In the genomic region with DNA sequence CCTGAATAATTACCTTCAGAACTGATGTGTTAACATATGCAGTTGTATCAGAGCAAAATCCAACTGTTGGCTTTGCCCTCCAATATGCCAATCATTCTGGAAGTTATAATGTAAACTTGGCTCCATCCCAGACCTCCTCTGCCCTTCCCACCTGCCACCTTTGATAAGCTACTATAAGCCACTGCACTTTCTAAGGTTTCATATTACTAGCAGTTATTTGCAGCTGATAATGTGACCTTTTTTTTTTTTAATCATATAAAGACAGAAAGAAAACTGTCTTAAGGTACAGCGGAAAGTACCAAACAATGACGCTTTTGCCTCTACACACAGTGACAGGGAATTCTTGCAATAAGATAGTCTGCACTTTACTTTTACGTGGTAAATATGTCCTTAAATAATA, we compare ENCODE assay signal across 17 mouse cellular contexts. TPM values are rescaled to one million over a fixed set of nuclear protein-coding genes. Genes with fewer than 3 reads are reported as not detected.
A peak's percentile ranks its signal among the peaks of the same experiment; 100 is the strongest.
DNase-seq lines count a peak whose midpoint lies in the region; ATAC-seq and TF ChIP-seq lines count a peak whose summit lies in the region.
"Had no signal": no experiment of that assay in that cellular context is flagged by ENCODE, and none has a peak within 500 bp of the region (broad histone marks: within the 10 kb centered on the region; RNA-seq: fewer than 3 reads in every experiment).

No protein-coding gene starts in this region.

- no peak for TF ChIP-seq RAD21 in MEL (IDR thresholded peaks at IDR 0.05; ENCODE audit: low read depth, low read length)

- H3K79me2 ChIP-seq in MEL (ENCODE audit: control insufficient read depth, insufficient read depth, low read length, poor library complexity), result peaks cover 1% of the 10 kb centered on the region; the same call in 1 of the 2 replicates

- no peak for TF ChIP-seq POLR2A in MEL (IDR thresholded peaks at IDR 0.05; ENCODE audit: control insufficient read depth in 1 of 2, insufficient read depth in 1 of 2, low read depth in 1 of 2, low read length in 2 of 2, poor library complexity in 1 of 2)
- TF ChIP-seq POLR2A in brain, embryonic 14.5 days (IDR thresholded peaks at IDR 0.05; ENCODE audit: borderline replicate concordance, extremely low read depth, insufficient read depth, insufficient read length, poor library complexity, severe bottlenecking), result no peak

- H3K9me3 ChIP-seq in heart, embryonic 14.5 days (ENCODE audit: control insufficient read depth, low read length), result no peaks in the 10 kb centered on the region
- no peaks in the 10 kb centered on the region for H3K9me3 ChIP-seq in MEL (replicated peaks; ENCODE audit: insufficient read depth, low read length)
- no peaks in the 10 kb centered on the region for H3K9me3 ChIP-seq in liver, embryonic 16.5 days (replicated peaks; ENCODE audit: control insufficient read depth, low read length)
- H3K9me3 ChIP-seq: forebrain, embryonic 10.5 days; hindbrain, embryonic 13.5 days; limb, embryonic 13.5 days had no signal

- peaks cover 8% of the 10 kb centered on the region; the same call in 1 of the 2 replicates for H3K36me3 ChIP-seq in heart, embryonic 14.5 days (ENCODE audit: control insufficient read depth, insufficient read depth, low read length)
- peaks cover 0 to 54% of the 10 kb centered on the region in 2 experiments; a peak in 2 of 4 replicates for H3K36me3 ChIP-seq in MEL (ENCODE audit: control insufficient read depth in 1 of 2, insufficient read depth in 2 of 2, low read length in 2 of 2)
- H3K36me3 ChIP-seq in liver, embryonic 16.5 days (ENCODE audit: control insufficient read depth, insufficient read depth), result no peaks in the 10 kb centered on the region
- H3K36me3 ChIP-seq: forebrain, embryonic 10.5 days; hindbrain, embryonic 13.5 days; limb, embryonic 13.5 days had no signal

- peak overlapping the region in 1 of 2 experiments; percentile 52; a peak in 2 of 4 replicates for H3K4me3 ChIP-seq in heart, embryonic 14.5 days (ENCODE audit: control insufficient read depth in 1 of 2, insufficient read depth in 1 of 2, low read depth in 1 of 2, low read length in 2 of 2)
- H3K4me3 ChIP-seq in MEL (ENCODE audit: control insufficient read depth in 1 of 2, insufficient read depth in 1 of 2, low read depth in 2 of 2, low read length in 2 of 2), result peak overlapping the region in 1 of 2 experiments; percentile 55; a peak in 2 of 4 replicates
- no peak overlapping the region for H3K4me3 ChIP-seq in liver, embryonic 16.5 days (ENCODE audit: low read depth, low read length)
- H3K4me3 ChIP-seq: forebrain, embryonic 10.5 days; hindbrain, embryonic 13.5 days; limb, embryonic 13.5 days had no signal

- intact Hi-C loops in heart, postnatal 36 days (cut with DNase I), result no loop called here

- 45% methylated on average over 3 of the region's 3 CpGs for WGBS in heart, embryonic 14.5 days
- WGBS in liver, embryonic 16.5 days (ENCODE audit: insufficient replicate concordance), result 33% methylated on average over 3 of the region's 3 CpGs

- H3K4me2 ChIP-seq in heart, embryonic 14.5 days (ENCODE audit: low read length), result peak overlapping the region; percentile 65
- no peak overlapping the region for H3K4me2 ChIP-seq in liver, embryonic 16.5 days (ENCODE audit: low read depth, low read length)
- H3K4me2 ChIP-seq: hindbrain, embryonic 13.5 days; limb, embryonic 13.5 days had no signal

- H3K4me1 ChIP-seq in heart, embryonic 14.5 days (ENCODE audit: control insufficient read depth in 2 of 2, insufficient read depth in 2 of 2, low read length in 2 of 2), result peaks cover 0 to 37% of the 10 kb centered on the region in 2 experiments; a peak in 3 of 4 replicates
- peaks cover 18 to 62% of the 10 kb centered on the region in 2 experiments for H3K4me1 ChIP-seq in MEL (ENCODE audit: control insufficient read depth in 1 of 2, insufficient read depth in 2 of 2, low read length in 2 of 2)
- H3K4me1 ChIP-seq in liver, embryonic 16.5 days (ENCODE audit: control insufficient read depth, low read depth, low read length), result peaks cover 14% of the 10 kb centered on the region
- H3K4me1 ChIP-seq: forebrain, embryonic 10.5 days; hindbrain, embryonic 13.5 days had no signal

- no peak for ATAC-seq in heart, embryonic 14.5 days (ENCODE audit: insufficient number of reproducible peaks, insufficient read depth, low FRiP score, low read depth)
- peak; percentile 72 for ATAC-seq in liver, embryonic 16.5 days (ENCODE audit: low read depth)
- ATAC-seq: midbrain, embryonic 16.5 days; Patski had no signal

- DNase-seq in heart, postnatal 36 days, result no peak
- DNase-seq in MEL (ENCODE audit: low read depth, low spot score), result peak; percentile 86
- DNase-seq in brain, embryonic 14.5 days (ENCODE audit: low read depth), result peak; percentile 40
- no peak for DNase-seq in kidney, postnatal 4 days
- no peak for DNase-seq in gastrocnemius, adult 18-20 months (ENCODE audit: low spot score)
- DNase-seq: cerebellum, adult 9-11 months; kidney, adult 18-20 months; lung, postnatal 4 days; thymus, postnatal 4 days had no signal

- no peaks in the 10 kb centered on the region for H3K27me3 ChIP-seq in heart, embryonic 14.5 days (ENCODE audit: control insufficient read depth, insufficient read depth, low read length)
- no peaks in the 10 kb centered on the region for H3K27me3 ChIP-seq in MEL (ENCODE audit: control insufficient read depth in 1 of 2, insufficient read depth in 2 of 2, low read length in 2 of 2)
- H3K27me3 ChIP-seq in liver, embryonic 16.5 days (ENCODE audit: control insufficient read depth, insufficient read depth, low read depth, low read length), result no peaks in the 10 kb centered on the region
- H3K27me3 ChIP-seq: CH12.LX; hindbrain, embryonic 13.5 days; limb, embryonic 13.5 days; Patski had no signal

- peak overlapping the region; percentile 74 for H3K9ac ChIP-seq in heart, embryonic 14.5 days (ENCODE audit: low read length)
- H3K9ac ChIP-seq in MEL (ENCODE audit: control insufficient read depth, low read depth, low read length, poor library complexity, severe bottlenecking), result no peak overlapping the region; the same call in 1 of the 2 replicates
- H3K9ac ChIP-seq in liver, embryonic 16.5 days (ENCODE audit: low read depth, low read length), result no peak overlapping the region
- H3K9ac ChIP-seq: hindbrain, embryonic 13.5 days; limb, embryonic 13.5 days had no signal

- no peak for TF ChIP-seq CTCF in MEL (IDR thresholded peaks at IDR 0.05 in 2 of 3, conservative IDR thresholded peaks at IDR 0.05 in 1 of 3; ENCODE audit: control insufficient read depth in 1 of 3, insufficient read depth in 1 of 3, low read depth in 2 of 3, low read length in 3 of 3, poor library complexity in 1 of 3, severe bottlenecking in 1 of 3)
- TF ChIP-seq CTCF in brain, embryonic 14.5 days (IDR thresholded peaks at IDR 0.05; ENCODE audit: borderline replicate concordance, extremely low read depth, insufficient read depth, insufficient read length), result no peak

- peak; percentile 97 for TF ChIP-seq EP300 in MEL (IDR thresholded peaks at IDR 0.05; ENCODE audit: low read depth in 1 of 2, low read length in 2 of 2)

- peak overlapping the region; percentile 83 to 90; a peak in 3 of 4 replicates for H3K27ac ChIP-seq in heart, embryonic 14.5 days (replicated peaks in 1 of 2; ENCODE audit: control insufficient read depth in 1 of 2, insufficient read depth in 1 of 2, low read depth in 2 of 2, low read length in 2 of 2)
- H3K27ac ChIP-seq in MEL (ENCODE audit: control insufficient read depth, low read depth, low read length), result peak overlapping the region; percentile 86; the same call in 1 of the 2 replicates
- H3K27ac ChIP-seq in liver, embryonic 16.5 days (ENCODE audit: low read length), result no peak overlapping the region
- H3K27ac ChIP-seq: forebrain, embryonic 10.5 days; hindbrain, embryonic 13.5 days; limb, embryonic 13.5 days had no signal

TF ChIP-seq in MEL, 35 proteins besides CTCF, POLR2A, EP300 and RAD21 (continues in another document):
- no peak for TF ChIP-seq NRF1 (IDR thresholded peaks at IDR 0.05; ENCODE audit: insufficient read depth, low read depth, low read length, poor library complexity, severe bottlenecking)
- TF ChIP-seq ELF1 (IDR thresholded peaks at IDR 0.05; ENCODE audit: low read depth, low read length), result 0 out of 2 replicates have a peak, but pooled peaks have one; percentile 7
- peak; percentile 92 for TF ChIP-seq GATA1 (IDR thresholded peaks at IDR 0.05; ENCODE audit: low read depth, low read length)
- TF ChIP-seq ZMIZ1 (IDR thresholded peaks at IDR 0.05; ENCODE audit: low read depth, low read length), result no peak
- TF ChIP-seq E2F4 (IDR thresholded peaks at IDR 0.05; ENCODE audit: borderline replicate concordance, low read depth, low read length), result no peak; the same call in 1 of the 2 replicates
- no peak; the same call in 1 of the 2 replicates for TF ChIP-seq ZC3H11A (IDR thresholded peaks at IDR 0.05; ENCODE audit: low read depth, low read length)
- TF ChIP-seq TCF12 (IDR thresholded peaks at IDR 0.05; ENCODE audit: low read depth, low read length), result peak; percentile 95
- TF ChIP-seq RCOR1 (IDR thresholded peaks at IDR 0.05; ENCODE audit: low read depth, low read length), result peak; percentile 89
- no peak; the same call in 1 of the 2 replicates for TF ChIP-seq CHD1 (IDR thresholded peaks at IDR 0.05; ENCODE audit: low read depth, low read length)
- peak; percentile 49; the same call in 1 of the 2 replicates for TF ChIP-seq MAX (IDR thresholded peaks at IDR 0.05; ENCODE audit: low read length)
- peak; percentile 37; the same call in 1 of the 2 replicates for TF ChIP-seq MAFK (IDR thresholded peaks at IDR 0.05; ENCODE audit: borderline replicate concordance, low read depth, low read length)

RNA-seq across cellular contexts. Expression of gene Pln, which starts 1.5 kb away (rescaled TPM):
- polyA plus RNA-seq in heart, embryonic 14.5 days (2014; fragmentation: Nextera tagmentation; extraction: Ambion mirVana), result 1,148 and 1,278 TPM in 2 replicates
- 1,000 to 10,000 TPM; 6,022 to 6,533 TPM for total RNA-seq in heart, postnatal 36 days (2021)
- 0.92 and 1.3 TPM in 2 replicates for total RNA-seq in MEL (2012; rRNA removed)
- polyA plus RNA-seq in MEL (2012; ENCODE audit: insufficient read depth in 1 of 2, insufficient read length in 2 of 2, low read depth in 1 of 2, low replicate concordance in 2 of 2, missing spikeins in 1 of 2), result under 1 TPM in 1 of 2 experiments, not detected in 1; 0.22 TPM
- polyA plus RNA-seq in brain, embryonic 14.5 days (2012; rRNA removed), result 0.06 and 0.07 TPM in 2 replicates
- 0.39 and 0.66 TPM in 2 replicates for polyA plus RNA-seq in liver, embryonic 16.5 days (2015; fragmentation: Nextera tagmentation; extraction: Ambion mirVana)
- 10 to 100 TPM in 1 of 2 experiments, 1 to 10 TPM in 1; 8.1 to 69.3 TPM for total RNA-seq in gastrocnemius, adult 18-20 months (2021)
- total RNA-seq: CH12.LX had no signal

RNA-seq across cellular contexts. Expression of gene Cep85l, which starts 43.8 kb away (rescaled TPM):
- polyA plus RNA-seq in heart, embryonic 14.5 days (2014; fragmentation: Nextera tagmentation; extraction: Ambion mirVana), result 7.1 and 9.5 TPM in 2 replicates
- 10 to 100 TPM; 15.4 to 17.5 TPM for total RNA-seq in heart, postnatal 36 days (2021)
- 2.1 and 2.2 TPM in 2 replicates for total RNA-seq in MEL (2012; rRNA removed)
- polyA plus RNA-seq in MEL (2012; ENCODE audit: insufficient read depth in 1 of 2, insufficient read length in 2 of 2, low read depth in 1 of 2, low replicate concordance in 2 of 2, missing spikeins in 1 of 2), result 10 to 100 TPM in 1 of 2 experiments, 1 to 10 TPM in 1; 3.0 to 43.1 TPM
- 7.5 and 7.9 TPM in 2 replicates for polyA plus RNA-seq in brain, embryonic 14.5 days (2012; rRNA removed)
- 1.8 and 1.9 TPM in 2 replicates for polyA plus RNA-seq in liver, embryonic 16.5 days (2015; fragmentation: Nextera tagmentation; extraction: Ambion mirVana)
- total RNA-seq in gastrocnemius, adult 18-20 months (2021), result 10 to 100 TPM; 30.7 to 44.0 TPM

Comparison
In these comparisons a context has a peak if more than half of its experiments do, and no peak if none do; other contexts are left out.
1. DNase-seq: peak in MEL (single experiment) and brain, embryonic 14.5 days (single experiment); none in heart, postnatal 36 days (0 of 2), kidney, postnatal 4 days (0 of 2) and gastrocnemius, adult 18-20 months (single experiment).
2. RNA of gene Pln, which starts 1.5 kb away (polyA plus RNA-seq): 1,148 to 1,278 TPM in heart, embryonic 14.5 days; 0.39 to 0.66 TPM in liver, embryonic 16.5 days, 0.22 TPM in MEL and 0.06 to 0.07 TPM in brain, embryonic 14.5 days; every median in the first group is over 100 times any median in the second.